Mouse (Mus musculus): Measurements from ENCODE around the gene Prkn. TPM values are rescaled to one million over a fixed set of nuclear protein-coding genes. Genes with fewer than 3 reads are reported as not detected.

The Prkn gene
- polyA plus RNA-seq, 1 experiment from 2014 or later = 3.5 TPM

DNA sequence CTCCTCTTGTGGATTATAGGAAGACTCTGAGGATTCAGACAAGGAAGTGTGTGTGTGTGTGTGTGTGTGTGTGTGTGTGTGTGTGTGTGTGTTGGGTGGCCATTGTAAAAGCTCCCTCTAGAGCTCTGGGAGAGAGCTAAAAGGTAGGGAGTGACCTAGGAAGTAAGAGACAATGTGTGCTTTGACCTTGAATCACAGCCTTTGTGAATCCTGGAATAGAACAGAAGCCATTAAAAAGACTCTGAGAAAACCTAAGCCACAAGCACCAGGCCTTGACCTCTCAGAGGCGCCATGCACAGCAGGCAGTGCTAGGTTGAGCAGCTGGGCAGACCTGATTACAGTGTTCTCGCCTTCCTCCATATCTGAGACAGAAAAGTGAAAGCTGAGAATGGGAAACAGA is 1236.6 kb downstream of the Prkn start:
- no peak overlapping the region for H3K4me2 ChIP-seq (ENCODE audit: low read length)
- H3K9me3 ChIP-seq (ENCODE audit: control insufficient read depth, low read length) = no peaks in the 10 kb centered on the region
- H3K27me3 ChIP-seq (ENCODE audit: control insufficient read depth, insufficient read depth, low read length) = no peaks in the 10 kb centered on the region
- H3K9ac ChIP-seq (ENCODE audit: low read length) = no peak overlapping the region
- whole genome bisulfite sequencing = 53% methylated on average over 2 of the region's 2 CpGs
- no peak for ATAC-seq (ENCODE audit: insufficient number of reproducible peaks, insufficient read depth, low FRiP score, low read depth)
- H3K4me1 ChIP-seq (ENCODE audit: control insufficient read depth in 2 of 2, insufficient read depth in 2 of 2, low read length in 2 of 2) = peaks cover 0 to 2% of the 10 kb centered on the region in 2 experiments; a peak in 1 of 4 replicates
- no peak overlapping the region for H3K27ac ChIP-seq (replicated peaks in 1 of 2; ENCODE audit: control insufficient read depth in 1 of 2, insufficient read depth in 1 of 2, low read depth in 2 of 2, low read length in 2 of 2)
- no peak overlapping the region for H3K4me3 ChIP-seq (ENCODE audit: control insufficient read depth in 1 of 2, insufficient read depth in 1 of 2, low read depth in 1 of 2, low read length in 2 of 2)
- H3K36me3 ChIP-seq (ENCODE audit: control insufficient read depth, insufficient read depth, low read length) = no peaks in the 10 kb centered on the region

DNA sequence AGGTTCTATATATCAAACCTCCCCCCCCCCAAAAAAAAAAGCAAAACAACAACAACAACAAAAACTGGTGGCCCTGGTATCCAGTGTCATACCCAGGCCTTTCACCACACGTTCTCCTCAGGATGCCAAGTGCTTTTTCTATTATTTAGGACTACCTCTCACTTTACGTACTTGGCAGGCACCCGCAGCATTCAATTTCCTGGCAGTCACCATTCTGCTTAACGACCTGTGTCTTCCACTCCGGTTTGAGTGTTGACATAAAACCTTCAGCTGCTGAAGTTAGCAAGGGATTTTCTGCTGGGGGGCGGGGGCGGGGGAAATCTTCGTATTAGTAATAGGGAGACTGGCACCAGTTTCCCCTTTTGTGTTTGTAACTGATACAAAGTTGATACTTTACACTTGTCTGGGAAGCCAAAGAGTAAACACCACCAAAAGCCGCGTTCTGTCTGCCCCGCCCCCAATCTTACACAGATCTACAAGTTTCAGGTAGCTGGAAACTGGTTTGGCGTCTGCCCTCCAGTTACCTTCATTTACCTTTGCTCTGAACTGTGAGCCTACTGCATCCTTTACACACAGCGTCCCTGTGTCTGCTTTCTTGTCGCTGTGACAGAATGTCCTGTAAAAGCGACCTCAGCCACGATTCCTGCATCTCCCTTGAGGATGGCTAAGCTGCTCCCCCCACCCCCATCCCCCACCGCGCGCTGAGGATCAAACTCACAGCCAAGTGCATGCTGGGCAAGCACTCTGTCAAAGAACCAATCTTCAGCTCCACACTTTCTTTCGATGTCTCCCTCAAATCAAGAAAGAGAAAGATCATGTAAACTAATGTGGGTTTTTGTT is 1240.7 kb downstream of the Prkn start:
- Histone ChIP-seq H3K4me3 (ENCODE audit: control insufficient read depth in 1 of 2, insufficient read depth in 1 of 2, low read depth in 1 of 2, low read length in 2 of 2) (no peak overlapping the region), H3K27ac (replicated peaks in 1 of 2; ENCODE audit: control insufficient read depth in 1 of 2, insufficient read depth in 1 of 2, low read depth in 2 of 2, low read length in 2 of 2) (no peak overlapping the region), H3K9me3 (ENCODE audit: control insufficient read depth, low read length) (no peaks in the 10 kb centered on the region), H3K27me3 (ENCODE audit: control insufficient read depth, insufficient read depth, low read length) (no peaks in the 10 kb centered on the region), H3K4me2 (ENCODE audit: low read length) (no peak overlapping the region), H3K4me1 (ENCODE audit: control insufficient read depth in 2 of 2, insufficient read depth in 2 of 2, low read length in 2 of 2) (peaks cover 0 to 2% of the 10 kb centered on the region in 2 experiments; a peak in 1 of 4 replicates), H3K36me3 (ENCODE audit: control insufficient read depth, insufficient read depth, low read length) (no peaks in the 10 kb centered on the region), H3K9ac (ENCODE audit: low read length) (no peak overlapping the region)
- WGBS = 43% methylated on average over 20 of the region's 20 CpGs
- no peak for ATAC-seq (ENCODE audit: insufficient number of reproducible peaks, insufficient read depth, low FRiP score, low read depth)

DNA sequence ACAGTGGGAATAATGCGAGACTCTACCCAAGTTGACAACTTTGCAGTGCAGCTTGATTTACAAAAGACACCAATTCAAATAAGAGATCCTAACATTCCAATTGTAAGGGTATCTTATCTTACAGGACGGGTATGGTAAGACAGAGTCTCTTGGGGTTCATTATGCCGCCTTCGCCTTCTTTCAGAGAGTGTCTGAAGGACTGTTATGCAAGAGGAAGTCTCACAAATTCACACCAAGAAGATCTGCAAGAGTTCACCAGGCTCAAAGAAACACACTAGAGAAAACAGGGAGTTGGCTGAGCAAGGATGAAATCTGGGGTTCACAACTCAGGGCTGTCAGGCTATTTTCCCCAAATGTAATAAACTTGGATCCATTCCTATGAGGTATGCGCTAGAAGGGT is 1242.0 kb downstream of the Prkn start:
- Histone ChIP-seq H3K9ac (ENCODE audit: low read length) (no peak overlapping the region), H3K36me3 (ENCODE audit: control insufficient read depth, insufficient read depth, low read length) (no peaks in the 10 kb centered on the region), H3K27ac (replicated peaks in 1 of 2; ENCODE audit: control insufficient read depth in 1 of 2, insufficient read depth in 1 of 2, low read depth in 2 of 2, low read length in 2 of 2) (no peak overlapping the region), H3K4me2 (ENCODE audit: low read length) (no peak overlapping the region), H3K27me3 (ENCODE audit: control insufficient read depth, insufficient read depth, low read length) (no peaks in the 10 kb centered on the region), H3K4me3 (ENCODE audit: control insufficient read depth in 1 of 2, insufficient read depth in 1 of 2, low read depth in 1 of 2, low read length in 2 of 2) (no peak overlapping the region), H3K9me3 (ENCODE audit: control insufficient read depth, low read length) (no peaks in the 10 kb centered on the region), H3K4me1 (ENCODE audit: control insufficient read depth in 2 of 2, insufficient read depth in 2 of 2, low read length in 2 of 2) (peaks cover 0 to 2% of the 10 kb centered on the region in 2 experiments; a peak in 1 of 4 replicates)
- ATAC-seq (ENCODE audit: insufficient number of reproducible peaks, insufficient read depth, low FRiP score, low read depth) = no peak
- 69% methylated on average over 5 of the region's 5 CpGs for WGBS

DNA sequence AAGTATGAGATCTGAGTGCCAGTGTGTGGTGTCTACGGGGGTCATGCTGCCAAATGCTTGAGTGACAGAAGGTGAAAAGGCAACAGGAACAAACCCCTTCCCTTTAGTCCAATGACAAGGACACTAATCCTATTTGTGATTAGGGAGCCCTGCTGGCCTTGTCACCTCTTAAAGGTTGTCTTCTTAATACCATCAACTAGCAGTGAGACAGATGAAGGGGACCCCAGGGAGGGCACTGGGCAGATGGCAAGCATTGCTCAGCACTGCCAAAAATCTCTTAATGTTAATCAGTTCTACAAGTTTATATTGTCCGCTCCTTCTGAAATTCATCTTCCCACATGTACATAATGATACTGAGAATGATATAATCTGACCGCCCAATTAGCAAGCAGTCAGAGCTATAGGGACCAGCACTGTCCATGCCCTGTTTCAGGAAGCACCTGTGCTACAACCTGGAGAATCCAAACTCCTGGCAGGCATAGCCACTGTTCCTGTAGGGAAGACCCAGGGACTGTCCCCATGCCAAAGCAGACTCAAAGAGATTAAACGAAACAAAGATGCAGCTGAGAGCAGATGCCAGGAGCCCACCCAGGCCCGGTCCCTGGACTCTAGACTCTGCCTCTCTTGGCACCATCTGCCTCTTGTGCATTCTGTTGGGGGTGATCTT is 1250.2 kb downstream of the Prkn start:
- no peak overlapping the region for H3K4me2 ChIP-seq (ENCODE audit: low read length)
- no peak for ATAC-seq (ENCODE audit: insufficient number of reproducible peaks, insufficient read depth, low FRiP score, low read depth)
- 58% methylated on average over 5 of the region's 5 CpGs for WGBS

DNA sequence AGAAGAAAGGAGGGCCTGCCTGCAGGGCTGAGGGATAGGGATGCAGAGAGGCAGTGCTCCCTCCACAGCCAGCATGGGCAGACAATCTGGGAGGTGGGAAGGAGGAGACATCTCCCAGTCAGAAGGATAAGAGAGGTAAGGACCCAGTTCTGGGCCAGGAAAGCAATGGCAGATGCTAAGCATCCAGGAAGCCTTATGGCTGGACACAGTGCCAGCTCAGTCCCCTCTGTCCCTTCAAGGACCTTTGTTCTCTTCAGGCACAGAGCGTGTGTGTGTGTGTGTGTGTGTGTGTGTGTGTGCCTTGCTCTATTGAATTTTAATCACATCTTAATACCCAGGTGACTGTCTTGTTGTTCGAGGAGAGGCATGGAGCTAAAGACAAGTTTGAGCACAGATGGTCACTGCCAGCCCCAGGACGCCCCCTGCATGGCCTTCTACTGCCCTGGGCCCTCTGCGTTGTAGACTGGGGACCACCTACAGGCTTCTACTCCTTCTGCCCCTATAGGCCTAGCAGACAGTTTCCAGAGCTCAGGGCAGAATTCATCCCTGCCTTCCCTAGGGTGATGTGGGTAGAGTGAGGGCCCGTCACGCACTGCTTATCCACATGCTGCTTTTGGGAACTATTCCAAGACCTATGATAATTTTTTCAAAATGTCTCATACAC is 1252.8 kb downstream of the Prkn start:
- ATAC-seq (ENCODE audit: insufficient number of reproducible peaks, insufficient read depth, low FRiP score, low read depth) = no peak
- no peaks in the 10 kb centered on the region for H3K9me3 ChIP-seq (ENCODE audit: control insufficient read depth, low read length)
- no peak overlapping the region for H3K4me2 ChIP-seq (ENCODE audit: low read length)
- H3K27me3 ChIP-seq (ENCODE audit: control insufficient read depth, insufficient read depth, low read length) = no peaks in the 10 kb centered on the region
- H3K9ac ChIP-seq (ENCODE audit: low read length) = no peak overlapping the region
- H3K27ac ChIP-seq (replicated peaks in 1 of 2; ENCODE audit: control insufficient read depth in 1 of 2, insufficient read depth in 1 of 2, low read depth in 2 of 2, low read length in 2 of 2) = no peak overlapping the region
- H3K4me1 ChIP-seq (ENCODE audit: control insufficient read depth in 2 of 2, insufficient read depth in 2 of 2, low read length in 2 of 2) = no peaks in the 10 kb centered on the region
- H3K4me3 ChIP-seq (ENCODE audit: control insufficient read depth in 1 of 2, insufficient read depth in 1 of 2, low read depth in 1 of 2, low read length in 2 of 2) = no peak overlapping the region
- 75% methylated on average over 6 of the region's 6 CpGs for WGBS
- H3K36me3 ChIP-seq (ENCODE audit: control insufficient read depth, insufficient read depth, low read length) = no peaks in the 10 kb centered on the region

More for the DNA sequence above, 1250.2 kb downstream of the Prkn start:
- H3K27ac ChIP-seq (replicated peaks in 1 of 2; ENCODE audit: control insufficient read depth in 1 of 2, insufficient read depth in 1 of 2, low read depth in 2 of 2, low read length in 2 of 2) = no peak overlapping the region
- H3K27me3 ChIP-seq (ENCODE audit: control insufficient read depth, insufficient read depth, low read length) = no peaks in the 10 kb centered on the region
- no peaks in the 10 kb centered on the region for H3K9me3 ChIP-seq (ENCODE audit: control insufficient read depth, low read length)
- H3K4me3 ChIP-seq (ENCODE audit: control insufficient read depth in 1 of 2, insufficient read depth in 1 of 2, low read depth in 1 of 2, low read length in 2 of 2) = no peak overlapping the region
- H3K4me1 ChIP-seq (ENCODE audit: control insufficient read depth in 2 of 2, insufficient read depth in 2 of 2, low read length in 2 of 2) = no peaks in the 10 kb centered on the region
- H3K9ac ChIP-seq (ENCODE audit: low read length) = no peak overlapping the region
- no peaks in the 10 kb centered on the region for H3K36me3 ChIP-seq (ENCODE audit: control insufficient read depth, insufficient read depth, low read length)

DNA sequence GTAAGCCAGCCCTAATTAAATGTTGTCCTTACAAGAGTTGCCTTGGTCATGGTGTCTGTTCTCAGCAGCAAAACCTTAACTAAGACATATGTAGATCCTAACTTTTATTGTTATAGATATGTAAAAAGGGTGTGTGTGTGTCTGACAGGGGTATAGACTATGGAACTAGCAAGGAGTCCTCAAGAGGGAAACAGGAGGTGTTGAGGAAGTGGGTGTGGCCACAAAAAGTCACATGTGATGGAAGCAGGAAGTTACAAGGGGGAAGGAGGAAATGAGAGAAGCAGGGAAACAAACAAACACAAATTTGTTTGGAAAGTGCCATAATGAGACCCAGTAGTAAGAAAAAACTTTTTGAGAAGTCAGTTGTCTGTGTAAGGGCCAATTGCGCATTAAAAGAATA is 1253.8 kb downstream of the Prkn start:
- Histone ChIP-seq H3K36me3 (ENCODE audit: control insufficient read depth, insufficient read depth, low read length) (no peaks in the 10 kb centered on the region), H3K9me3 (ENCODE audit: control insufficient read depth, low read length) (no peaks in the 10 kb centered on the region), H3K27ac (replicated peaks in 1 of 2; ENCODE audit: control insufficient read depth in 1 of 2, insufficient read depth in 1 of 2, low read depth in 2 of 2, low read length in 2 of 2) (no peak overlapping the region), H3K9ac (ENCODE audit: low read length) (no peak overlapping the region), H3K27me3 (ENCODE audit: control insufficient read depth, insufficient read depth, low read length) (no peaks in the 10 kb centered on the region), H3K4me2 (ENCODE audit: low read length) (no peak overlapping the region), H3K4me3 (ENCODE audit: control insufficient read depth in 1 of 2, insufficient read depth in 1 of 2, low read depth in 1 of 2, low read length in 2 of 2) (no peak overlapping the region), H3K4me1 (ENCODE audit: control insufficient read depth in 2 of 2, insufficient read depth in 2 of 2, low read length in 2 of 2) (no peaks in the 10 kb centered on the region)
- ATAC-seq (ENCODE audit: insufficient number of reproducible peaks, insufficient read depth, low FRiP score, low read depth) = no peak
- 97% methylated on average over 1 of the region's 1 CpGs for WGBS

DNA sequence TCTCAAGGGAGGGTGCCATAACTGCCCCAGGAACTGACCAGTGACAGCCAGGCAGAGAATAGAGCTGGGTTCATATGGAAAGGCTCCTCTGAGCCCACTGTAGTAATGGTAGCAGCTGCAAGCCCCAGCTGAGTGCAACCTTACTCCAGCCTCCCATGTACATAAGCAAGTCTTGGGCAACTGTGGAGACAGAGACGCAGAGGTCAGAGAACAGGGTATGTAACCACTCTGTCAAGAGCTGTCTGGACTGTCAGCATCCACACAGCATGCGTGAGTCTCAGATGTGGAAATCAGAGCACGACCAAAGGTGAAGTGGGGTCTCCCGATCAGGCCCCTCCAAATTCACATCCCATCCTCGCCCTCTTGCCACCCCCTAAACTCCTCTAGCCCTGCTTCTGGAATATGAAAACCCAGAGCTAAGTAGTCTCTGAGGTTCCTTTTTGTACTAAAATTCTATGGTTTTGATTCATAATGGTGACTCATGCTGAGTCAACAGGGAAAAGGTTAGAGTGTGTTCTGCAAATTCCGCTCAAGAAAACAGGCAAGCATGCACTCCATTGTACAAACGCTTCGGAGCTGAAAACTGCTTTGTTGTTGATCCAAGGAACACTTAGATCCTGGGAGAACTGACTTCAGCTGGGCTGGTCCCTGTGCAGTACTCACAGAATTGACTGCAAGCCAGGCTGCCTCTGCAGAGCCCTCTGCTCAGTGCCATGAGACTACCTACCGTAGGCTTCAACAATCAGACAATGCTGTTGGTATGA is 1254.8 kb downstream of the Prkn start:
- Histone ChIP-seq H3K4me2 (ENCODE audit: low read length) (no peak overlapping the region), H3K4me1 (ENCODE audit: control insufficient read depth in 2 of 2, insufficient read depth in 2 of 2, low read length in 2 of 2) (no peaks in the 10 kb centered on the region), H3K27ac (replicated peaks in 1 of 2; ENCODE audit: control insufficient read depth in 1 of 2, insufficient read depth in 1 of 2, low read depth in 2 of 2, low read length in 2 of 2) (no peak overlapping the region), H3K9me3 (ENCODE audit: control insufficient read depth, low read length) (0 out of 2 replicates have a peak, but pooled peaks cover 1% of the 10 kb centered on the region), H3K9ac (ENCODE audit: low read length) (no peak overlapping the region), H3K36me3 (ENCODE audit: control insufficient read depth, insufficient read depth, low read length) (no peaks in the 10 kb centered on the region), H3K4me3 (ENCODE audit: control insufficient read depth in 1 of 2, insufficient read depth in 1 of 2, low read depth in 1 of 2, low read length in 2 of 2) (no peak overlapping the region), H3K27me3 (ENCODE audit: control insufficient read depth, insufficient read depth, low read length) (no peaks in the 10 kb centered on the region)
- ATAC-seq (ENCODE audit: insufficient number of reproducible peaks, insufficient read depth, low FRiP score, low read depth) = no peak
- WGBS = 85% methylated on average over 9 of the region's 9 CpGs
